Mouse (Mus musculus) adrenal gland, postnatal 25 days (tissue): ENCODE data around the gene Endov. TPM values are rescaled to one million over a fixed set of nuclear protein-coding genes. Genes with fewer than 3 reads are reported as not detected.

Experiments
- total RNA-seq: library from RNA; stranded (reverse); gene quantifications from 2 replicates; pipeline ENCODE4 v1.2.3, GENCODE M21; 2021

The Endov gene
- total RNA-seq, 1 experiment from 2014 or later, result 28.9 TPM

Other genes starting within 250 kb of the Endov start
- 101 and 102 TPM in 2 replicates for gene Gaa, start 223.5 kb upstream of the Endov start, total RNA-seq
- 121 and 129 TPM in 2 replicates for gene Eif4a3, start 191.3 kb upstream of the Endov start, total RNA-seq
- gene Card14, start 183.6 kb upstream of the Endov start, total RNA-seq, result 0.30 and 0.38 TPM in 2 replicates
- 21.6 and 26.9 TPM in 2 replicates for gene Sgsh, start 135.8 kb upstream of the Endov start, total RNA-seq
- 9.5 and 13.1 TPM in 2 replicates for gene Slc26a11, start 135.8 kb upstream of the Endov start, total RNA-seq
- gene Rnf213, start 98.2 kb upstream of the Endov start, total RNA-seq, result 36.8 and 46.2 TPM in 2 replicates
- gene Nptx1, start 56.4 kb downstream of the Endov start, total RNA-seq, result 2.1 and 2.9 TPM in 2 replicates
- gene Rptor, start 111.6 kb downstream of the Endov start, total RNA-seq, result 50.8 and 62.6 TPM in 2 replicates